Mouse (Mus musculus): ENCODE results near the gene Adora1.
A peak's percentile ranks its signal among the peaks of the same experiment; 100 is the strongest.

Adora1 gene

GRCm38 (mm10) chr1:134240701-134241100, 5.5 kb upstream of the Adora1 start:
- no peak for DNase-seq (ENCODE audit: low spot score)

- no peak for DNase-seq (ENCODE audit: low spot score)
Observed at GRCm38 (mm10) chr1:134237438-134237837, 2.2 kb upstream of the Adora1 start.

DNA sequence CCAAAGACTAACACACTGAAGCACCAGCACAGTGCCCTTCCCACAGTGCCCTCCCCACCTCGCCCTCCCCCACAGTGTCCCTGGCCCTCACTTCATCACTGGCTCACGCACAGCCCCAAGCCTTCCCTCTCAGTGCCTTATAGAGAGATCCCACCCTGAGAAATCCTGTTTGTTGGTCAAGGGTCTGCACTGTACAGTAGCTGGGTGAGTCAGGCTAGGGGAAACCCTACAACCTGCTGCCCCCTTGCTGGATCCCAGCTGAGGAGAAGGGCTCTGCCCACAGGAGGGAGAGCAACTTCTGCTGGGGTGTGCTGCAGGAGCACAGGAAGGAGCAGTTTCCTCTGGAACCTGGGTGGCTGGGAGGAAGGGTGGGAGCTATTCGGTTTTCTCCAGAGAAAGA, 911 bp upstream of the Adora1 start:
- no peak for DNase-seq (ENCODE audit: low spot score)

GRCm38 (mm10) chr1:134234455-134235390, 508 bp downstream of the Adora1 start:
- peak; percentile 56 for DNase-seq (ENCODE audit: low spot score)

- no peak for DNase-seq (ENCODE audit: low spot score)
Observed at GRCm38 (mm10) chr1:134233681-134234454, 1.4 kb downstream of the Adora1 start.

DNA sequence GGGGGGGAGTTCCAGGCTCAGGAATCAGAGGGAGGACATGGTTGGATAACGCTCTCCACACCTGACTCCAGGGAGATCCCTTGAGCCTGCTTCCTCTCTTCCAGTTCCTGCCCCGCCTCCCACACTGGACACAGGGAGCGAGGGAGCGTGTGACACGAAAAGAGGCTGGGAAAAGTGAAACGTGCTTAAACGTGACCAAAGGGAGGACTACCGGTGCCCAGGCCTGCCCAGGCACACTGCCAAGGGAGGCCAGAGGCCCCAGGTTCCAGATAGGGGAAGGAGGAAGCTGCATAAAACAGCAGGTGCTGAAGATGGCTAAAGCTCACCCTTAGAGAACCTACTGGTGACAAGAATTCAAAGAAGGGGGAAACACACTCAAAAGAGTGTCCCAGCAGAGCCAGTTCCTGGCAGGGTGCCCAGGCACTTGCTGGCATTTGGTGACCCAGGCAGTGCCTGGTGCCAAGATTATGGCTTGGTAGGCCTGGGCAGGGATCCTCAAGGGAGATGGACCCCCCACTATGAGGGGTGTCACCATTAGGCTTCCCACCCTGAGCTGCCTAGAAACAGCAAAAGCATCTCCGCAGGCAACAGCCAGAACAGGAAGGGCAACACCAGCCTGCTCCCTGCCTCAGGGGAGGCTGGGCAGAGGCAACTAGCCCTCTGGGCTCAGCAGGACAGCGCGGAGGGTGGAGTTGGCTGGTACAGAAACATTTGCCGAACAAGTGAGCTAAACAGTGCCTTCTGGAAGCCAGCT, 2.3 kb downstream of the Adora1 start:
- DNase-seq (ENCODE audit: low spot score): peak; percentile 79

- peak; percentile 48 for DNase-seq (ENCODE audit: low spot score)
Observed at GRCm38 (mm10) chr1:134232326-134232725, 2.9 kb downstream of the Adora1 start.

GRCm38 (mm10) chr1:134231681-134232080, 3.5 kb downstream of the Adora1 start:
- DNase-seq (ENCODE audit: low spot score): no peak

DNA sequence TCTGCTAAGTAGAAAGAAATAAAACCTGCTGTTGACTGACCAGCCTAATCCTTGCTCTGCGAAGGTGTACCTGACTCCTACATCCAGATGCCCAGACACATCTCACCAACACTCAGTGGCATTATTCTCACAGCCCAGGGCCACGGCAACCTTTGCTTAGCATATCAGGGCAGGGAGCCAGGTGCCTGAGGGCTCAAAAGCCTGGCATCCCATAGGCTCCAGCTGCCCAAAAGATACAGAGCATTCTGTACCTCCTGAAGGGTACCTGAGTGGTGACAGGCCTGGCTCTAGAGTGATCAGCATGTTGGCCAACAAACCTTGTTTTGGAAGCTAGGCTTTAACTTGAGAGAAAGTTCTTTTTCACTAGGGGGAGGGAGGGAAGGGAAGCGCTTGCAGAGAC, 4.0 kb downstream of the Adora1 start:
- no peak for DNase-seq (ENCODE audit: low spot score)

DNA sequence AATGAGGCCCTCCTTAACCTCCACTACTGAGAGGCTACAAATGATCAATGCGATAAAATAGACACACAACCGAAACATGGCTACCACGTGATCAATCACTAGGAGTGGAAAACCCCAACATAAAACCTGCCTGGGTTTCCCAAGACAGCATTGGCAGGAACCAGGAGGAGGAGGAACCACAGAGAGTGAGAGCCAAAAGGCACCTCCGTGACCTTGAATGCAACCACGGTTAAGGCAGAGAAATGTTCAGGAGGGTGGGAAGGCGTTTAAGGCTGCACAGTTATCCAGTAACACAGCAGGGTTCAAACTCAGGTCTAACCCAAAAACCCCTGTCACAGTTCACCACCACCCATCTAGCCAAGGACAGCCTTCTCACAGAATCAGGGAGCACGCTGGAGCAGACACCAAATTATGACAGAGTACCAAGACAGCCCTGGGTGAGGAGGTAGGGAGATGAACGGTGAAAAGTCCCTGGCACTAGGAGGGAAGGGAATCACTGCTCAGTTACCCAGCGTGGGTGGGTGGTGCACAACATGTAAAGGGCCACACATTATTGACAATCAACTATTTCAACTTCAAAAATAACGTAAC, 4.5 kb downstream of the Adora1 start:
- DNase-seq (ENCODE audit: low spot score): no peak

GRCm38 (mm10) chr1:134229806-134230575, 5.2 kb downstream of the Adora1 start:
- no peak for DNase-seq (ENCODE audit: low spot score)

- no peak for DNase-seq (ENCODE audit: low spot score)
Observed at GRCm38 (mm10) chr1:134226739-134227138, 8.5 kb downstream of the Adora1 start.

DNA sequence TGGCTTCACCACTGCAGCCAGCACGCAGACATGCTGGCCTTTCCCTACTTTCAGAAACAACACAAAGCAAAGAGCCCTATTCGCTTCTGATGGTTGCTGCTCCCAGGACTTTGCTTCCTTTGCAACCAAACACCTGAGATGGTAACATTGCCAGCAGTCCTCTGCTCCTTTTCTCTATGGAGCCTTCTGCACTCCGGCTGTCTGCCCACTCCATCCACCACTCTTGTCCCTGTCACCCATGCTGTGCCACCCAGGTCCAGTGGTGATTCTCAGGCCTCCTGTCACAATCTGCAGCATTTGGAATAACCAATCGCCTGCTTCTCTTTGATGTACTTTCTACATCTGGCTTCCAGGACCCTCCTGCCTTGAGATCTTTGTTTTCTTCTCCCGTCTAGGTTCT, 9.9 kb downstream of the Adora1 start:
- no peak for DNase-seq (ENCODE audit: low spot score)

- no peak for DNase-seq (ENCODE audit: low spot score)
Observed at GRCm38 (mm10) chr1:134224649-134225227, 10.5 kb downstream of the Adora1 start.

DNA sequence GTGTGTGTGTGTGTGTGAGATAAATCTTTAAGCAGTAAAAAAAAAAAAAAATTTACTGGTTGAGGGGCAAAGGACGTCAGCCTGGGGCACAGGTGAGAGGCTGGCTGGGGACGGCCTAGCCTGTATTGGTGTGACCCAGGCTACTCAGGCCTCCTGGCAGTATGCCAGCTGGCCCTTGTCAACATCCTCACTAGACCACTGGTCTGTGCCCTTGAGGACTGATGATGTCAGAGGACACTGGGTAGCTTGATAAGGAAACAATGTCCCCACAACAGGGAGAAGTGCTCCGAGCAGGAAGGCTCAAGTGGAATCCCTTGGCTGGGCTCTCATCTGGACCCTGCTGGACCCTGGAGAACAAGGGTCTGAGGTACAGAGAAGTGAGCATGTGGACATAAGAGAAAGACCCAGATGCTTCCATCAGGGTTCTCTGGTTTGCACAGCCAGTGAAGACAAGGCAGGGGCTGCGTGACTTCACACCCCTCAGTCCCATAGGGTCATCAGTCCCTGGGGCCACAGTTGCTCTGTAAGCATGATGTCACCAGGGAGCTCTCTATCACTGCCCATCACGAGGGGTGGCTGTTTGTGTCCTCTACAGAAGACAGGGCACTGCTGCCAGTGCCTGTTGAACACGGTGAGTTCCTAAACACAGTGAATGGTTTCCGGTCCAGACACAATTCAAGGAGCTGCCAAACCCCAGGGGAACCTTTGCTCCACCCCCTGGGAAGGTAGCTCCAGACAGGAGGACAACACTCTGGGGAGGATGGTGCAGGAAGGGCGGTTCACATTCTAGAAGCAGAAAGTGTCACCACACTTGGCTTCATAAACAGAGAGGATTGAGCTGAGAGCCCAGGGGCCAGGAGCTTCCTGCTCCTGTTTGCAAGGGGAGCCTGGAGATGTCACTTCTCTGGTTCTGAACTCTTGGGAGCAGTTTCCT, 12.8 kb downstream of the Adora1 start:
- DNase-seq (ENCODE audit: low spot score): peak; percentile 68

DNA sequence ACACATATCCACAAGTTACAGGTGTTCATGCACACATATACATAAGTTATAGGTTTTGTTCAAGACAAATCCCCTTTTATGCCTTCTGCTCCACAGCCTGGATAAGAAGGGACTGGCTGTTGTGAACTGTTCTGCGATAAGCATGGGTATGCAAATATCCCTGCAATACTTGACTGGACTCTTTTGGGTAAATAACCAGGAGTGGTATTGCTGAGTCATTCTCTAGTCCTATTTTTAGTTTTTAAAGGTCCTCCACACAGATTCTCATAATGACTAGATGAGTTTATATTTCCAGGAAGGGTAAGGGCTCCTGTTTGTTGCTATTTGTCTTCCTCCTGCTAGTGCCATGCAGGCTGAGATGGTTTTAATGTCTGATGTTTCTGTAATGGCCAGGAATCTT, 14.1 kb downstream of the Adora1 start:
- no peak for DNase-seq (ENCODE audit: low spot score)

GRCm38 (mm10) chr1:134219608-134220007, 15.6 kb downstream of the Adora1 start:
- no peak for DNase-seq (ENCODE audit: low spot score)

DNA sequence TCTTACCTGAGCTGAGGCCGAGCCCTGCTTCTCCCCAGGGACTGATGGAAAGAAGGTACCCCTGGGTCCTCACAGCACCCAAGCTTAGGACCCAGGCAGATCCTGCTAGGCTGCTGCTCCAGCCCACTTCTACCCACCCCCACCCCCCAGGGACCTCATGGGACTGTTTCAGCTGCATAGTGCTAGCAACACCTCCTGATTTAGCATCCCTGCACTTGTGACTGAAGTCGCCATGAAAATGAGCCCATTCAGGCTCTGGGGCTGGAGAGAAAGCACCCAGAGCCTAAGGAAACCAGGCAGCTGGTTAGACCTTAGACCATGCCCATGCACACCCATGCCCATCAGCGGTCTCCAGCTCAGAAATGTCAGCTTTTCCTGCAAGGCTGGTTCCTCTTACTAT, 17.3 kb downstream of the Adora1 start:
- DNase-seq (ENCODE audit: low spot score): no peak

DNA sequence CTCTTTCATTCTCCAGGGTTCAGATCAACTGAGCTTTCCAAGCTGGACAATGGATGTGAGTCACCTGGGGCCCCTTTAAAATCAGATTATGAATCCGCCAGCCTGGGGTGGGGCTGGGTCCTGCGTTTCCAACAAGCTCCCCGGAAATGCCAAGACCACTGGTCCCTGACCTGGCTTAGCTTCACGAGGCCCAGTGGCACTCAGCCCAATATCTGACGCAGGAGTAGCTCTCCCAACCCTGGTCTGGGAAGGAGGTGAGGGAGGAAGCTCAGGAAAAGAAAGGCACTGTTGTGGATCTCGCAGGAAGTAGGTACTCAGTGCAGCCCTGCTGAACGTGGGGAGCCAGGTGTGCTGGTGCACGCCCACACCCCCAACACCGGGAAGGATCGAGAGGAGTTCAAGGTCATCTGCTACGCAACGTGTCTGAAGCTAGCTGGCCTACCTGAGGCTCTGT, 18.2 kb downstream of the Adora1 start:
- DNase-seq (ENCODE audit: low spot score): peak; percentile 56

DNA sequence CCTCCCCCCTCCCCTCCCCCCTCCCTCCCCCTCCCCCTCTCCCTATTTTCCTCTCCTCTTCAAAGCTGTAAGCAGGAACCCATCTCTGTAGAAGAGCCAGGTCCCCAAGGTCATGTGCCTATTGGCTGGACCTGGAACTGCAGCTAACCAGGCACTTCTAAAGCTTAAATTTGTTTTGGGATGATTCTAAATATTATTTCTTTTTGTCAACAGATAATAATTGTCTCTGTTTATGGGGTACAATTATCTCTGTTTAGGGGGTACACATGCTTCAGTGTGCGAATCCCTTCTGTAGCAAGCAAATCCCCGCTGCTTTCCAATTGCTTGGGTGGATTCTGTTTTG, 18.6 kb downstream of the Adora1 start:
- peak; percentile 44 for DNase-seq (ENCODE audit: low spot score)

Data from MN1 (cell line).